Mouse (Mus musculus): ENCODE results near the gene Abl2. TPM values are rescaled to one million over a fixed set of nuclear protein-coding genes. Genes with fewer than 3 reads are reported as not detected.

Abl2 gene
- polyA plus RNA-seq, 1 experiment, result 17.9 TPM

DNA sequence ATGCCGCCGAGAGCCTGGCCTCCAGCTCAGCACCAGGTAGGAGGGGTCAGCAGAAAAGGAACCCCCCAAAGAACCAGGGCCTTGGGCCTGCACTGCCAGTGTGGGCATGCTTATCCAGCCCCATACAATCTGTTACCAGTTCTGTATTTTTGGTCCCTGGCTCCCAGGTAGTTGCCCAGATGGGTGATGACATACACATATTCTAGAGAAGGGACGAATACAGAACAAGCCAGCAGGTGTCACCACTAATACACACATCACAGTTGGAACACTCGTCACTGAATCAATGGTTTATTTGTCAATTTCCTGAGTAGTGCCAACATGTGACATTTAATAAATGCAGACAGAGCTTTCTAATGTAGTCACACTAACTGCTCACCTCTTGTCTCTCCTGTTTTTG lies 82.0 kb downstream of the Abl2 start:
- Histone ChIP-seq H3K27me3 (ENCODE audit: control insufficient read depth, insufficient read depth, insufficient read length) (no peaks in the 10 kb centered on the region), H3K4me2 (ENCODE audit: low read depth) (no peak overlapping the region), H3ac (ENCODE audit: control insufficient read depth, insufficient read length) (no peak overlapping the region), H3K4me3 (no peak overlapping the region), H3K79me2 (ENCODE audit: control insufficient read depth, insufficient read depth) (peaks cover 2% of the 10 kb centered on the region), H3K36me3 (ENCODE audit: control insufficient read depth, insufficient read depth) (peaks cover 47% of the 10 kb centered on the region)
- TF ChIP-seq USF1 (IDR thresholded peaks at IDR 0.05; ENCODE audit: low read depth) (no peak), SRF (IDR thresholded peaks at IDR 0.05; ENCODE audit: control insufficient read depth, insufficient read length, low read depth) (no peak), POLR2AphosphoS2 (IDR thresholded peaks at IDR 0.05; ENCODE audit: insufficient read length, low read depth) (no peak), MAX (IDR thresholded peaks at IDR 0.05; ENCODE audit: low read depth) (no peak), TCF12 (IDR thresholded peaks at IDR 0.05; ENCODE audit: insufficient read depth, poor library complexity, severe bottlenecking) (no peak), TCF3 (IDR thresholded peaks at IDR 0.05; ENCODE audit: insufficient read length, low read depth) (no peak), REST (IDR thresholded peaks at IDR 0.05; ENCODE audit: insufficient read depth, insufficient read length) (no peak)

DNA sequence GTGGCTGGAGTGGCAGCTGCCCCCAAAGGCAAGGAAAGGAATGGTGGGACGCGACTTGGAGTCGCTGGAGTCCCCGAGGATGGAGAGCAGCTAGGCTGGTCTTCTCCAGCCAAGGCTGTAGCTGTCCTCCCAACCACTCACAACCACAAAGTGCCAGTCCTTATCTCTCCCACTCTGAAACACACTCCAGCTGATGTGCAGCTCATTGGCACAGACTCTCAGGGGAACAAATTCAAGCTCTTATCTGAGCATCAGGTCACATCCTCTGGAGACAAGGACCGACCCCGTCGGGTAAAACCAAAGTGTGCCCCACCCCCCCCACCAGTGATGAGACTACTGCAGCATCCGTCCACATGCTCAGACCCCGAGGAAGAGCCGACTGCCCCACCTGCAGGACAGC lies 83.2 kb downstream of the Abl2 start:
- no peaks in the 10 kb centered on the region for H3K79me2 ChIP-seq (ENCODE audit: control insufficient read depth, insufficient read depth)
- H3K4me2 ChIP-seq (ENCODE audit: low read depth), result no peak overlapping the region
- TF ChIP-seq REST (IDR thresholded peaks at IDR 0.05; ENCODE audit: insufficient read depth, insufficient read length), result no peak
- TF ChIP-seq CEBPB (IDR thresholded peaks at IDR 0.05; ENCODE audit: insufficient read depth, poor library complexity, severe bottlenecking), result no peak
- TF ChIP-seq MYOD1 (IDR thresholded peaks at IDR 0.05; ENCODE audit: control insufficient read depth in 1 of 3, insufficient read length in 2 of 3, low read depth in 2 of 3), result no peak
- TF ChIP-seq USF1 (IDR thresholded peaks at IDR 0.05; ENCODE audit: low read depth), result no peak
- no peak for TF ChIP-seq TCF3 (IDR thresholded peaks at IDR 0.05; ENCODE audit: insufficient read length, low read depth)
- no peak for TF ChIP-seq MAX (IDR thresholded peaks at IDR 0.05; ENCODE audit: low read depth)
- no peak for TF ChIP-seq E2F4 (IDR thresholded peaks at IDR 0.05; ENCODE audit: insufficient read depth)
- no peak for TF ChIP-seq POLR2A (IDR thresholded peaks at IDR 0.05; ENCODE audit: insufficient read length, low read depth)
- TF ChIP-seq SRF (IDR thresholded peaks at IDR 0.05; ENCODE audit: control insufficient read depth, insufficient read length, low read depth), result no peak
- TF ChIP-seq POLR2AphosphoS2 (IDR thresholded peaks at IDR 0.05; ENCODE audit: insufficient read length, low read depth), result no peak
- TF ChIP-seq MYOG (IDR thresholded peaks at IDR 0.05; ENCODE audit: control insufficient read depth in 1 of 3, insufficient read depth in 1 of 3, insufficient read length in 2 of 3, low read depth in 2 of 3), result no peak
- TF ChIP-seq TCF12 (IDR thresholded peaks at IDR 0.05; ENCODE audit: insufficient read depth, poor library complexity, severe bottlenecking), result no peak
- no peaks in the 10 kb centered on the region for H3K27me3 ChIP-seq (ENCODE audit: control insufficient read depth, insufficient read depth, insufficient read length)
- H3K36me3 ChIP-seq (ENCODE audit: control insufficient read depth, insufficient read depth), result peaks cover 47% of the 10 kb centered on the region
- H3K4me3 ChIP-seq, result no peak overlapping the region
- H3ac ChIP-seq (ENCODE audit: control insufficient read depth, insufficient read length), result no peak overlapping the region

DNA sequence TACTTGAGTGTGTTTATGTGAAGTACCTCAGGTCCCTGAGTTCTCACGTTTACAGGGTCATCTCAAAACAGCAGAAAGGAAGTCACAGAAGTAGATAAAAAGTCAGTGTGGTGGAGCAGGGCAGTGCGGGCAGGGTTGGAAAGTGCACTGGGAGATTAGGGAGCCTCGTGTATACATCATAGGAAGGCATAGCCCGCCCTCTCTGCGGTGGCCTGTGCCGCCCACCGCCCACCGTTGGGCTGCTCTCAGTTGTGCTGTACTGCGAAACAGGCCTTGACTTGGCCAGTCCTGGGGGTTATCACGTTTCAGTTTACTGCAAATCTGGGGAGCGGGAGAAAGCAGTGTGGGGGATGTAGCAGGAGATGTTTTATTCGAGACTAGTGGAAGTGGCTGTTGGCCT lies 84.2 kb downstream of the Abl2 start:
- Histone ChIP-seq H3K27me3 (ENCODE audit: control insufficient read depth, insufficient read depth, insufficient read length) (no peaks in the 10 kb centered on the region), H3K4me2 (ENCODE audit: low read depth) (no peak overlapping the region), H3ac (ENCODE audit: control insufficient read depth, insufficient read length) (no peak overlapping the region), H3K36me3 (ENCODE audit: control insufficient read depth, insufficient read depth) (peaks cover 45% of the 10 kb centered on the region), H3K4me3 (no peak overlapping the region), H3K79me2 (ENCODE audit: control insufficient read depth, insufficient read depth) (no peaks in the 10 kb centered on the region)
- TF ChIP-seq REST (IDR thresholded peaks at IDR 0.05; ENCODE audit: insufficient read depth, insufficient read length), result no peak
- peak; percentile 21 for TF ChIP-seq POLR2AphosphoS2 (IDR thresholded peaks at IDR 0.05; ENCODE audit: insufficient read length, low read depth)

DNA sequence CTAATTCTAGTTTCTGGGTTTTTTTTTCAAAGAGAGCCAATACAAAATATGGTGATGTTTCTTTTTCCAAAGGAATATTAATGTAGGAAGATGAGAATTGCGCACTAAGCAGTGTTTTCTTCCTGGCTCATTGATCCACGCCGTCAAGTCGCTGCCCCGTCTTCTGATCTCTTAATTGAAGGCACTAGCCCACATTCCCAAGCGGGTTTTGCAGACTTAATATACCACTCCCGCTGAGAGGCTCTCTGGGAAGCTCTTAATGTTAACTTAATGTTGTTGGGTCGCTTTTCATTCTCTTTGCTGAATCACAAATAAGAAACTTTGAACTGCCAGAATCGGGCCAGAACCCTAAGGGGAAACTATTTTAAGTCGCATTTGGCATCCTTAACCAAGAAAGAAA lies 85.5 kb downstream of the Abl2 start:
- H3K4me3 ChIP-seq, result no peak overlapping the region
- H3K36me3 ChIP-seq (ENCODE audit: control insufficient read depth, insufficient read depth), result peaks cover 46% of the 10 kb centered on the region
- H3K4me2 ChIP-seq (ENCODE audit: low read depth), result no peak overlapping the region
- no peaks in the 10 kb centered on the region for H3K79me2 ChIP-seq (ENCODE audit: control insufficient read depth, insufficient read depth)
- H3ac ChIP-seq (ENCODE audit: control insufficient read depth, insufficient read length), result no peak overlapping the region
- TF ChIP-seq TCF3 (IDR thresholded peaks at IDR 0.05; ENCODE audit: insufficient read length, low read depth) (no peak), POLR2AphosphoS2 (IDR thresholded peaks at IDR 0.05; ENCODE audit: insufficient read length, low read depth) (no peak), MYOD1 (IDR thresholded peaks at IDR 0.05; ENCODE audit: control insufficient read depth in 1 of 3, insufficient read length in 2 of 3, low read depth in 2 of 3) (no peak), MYOG (IDR thresholded peaks at IDR 0.05; ENCODE audit: control insufficient read depth in 1 of 3, insufficient read depth in 1 of 3, insufficient read length in 2 of 3, low read depth in 2 of 3) (no peak), REST (IDR thresholded peaks at IDR 0.05; ENCODE audit: insufficient read depth, insufficient read length) (no peak), POLR2A (IDR thresholded peaks at IDR 0.05; ENCODE audit: insufficient read length, low read depth) (no peak), CEBPB (IDR thresholded peaks at IDR 0.05; ENCODE audit: insufficient read depth, poor library complexity, severe bottlenecking) (no peak), TCF12 (IDR thresholded peaks at IDR 0.05; ENCODE audit: insufficient read depth, poor library complexity, severe bottlenecking) (no peak), MAX (IDR thresholded peaks at IDR 0.05; ENCODE audit: low read depth) (no peak), USF1 (IDR thresholded peaks at IDR 0.05; ENCODE audit: low read depth) (no peak), E2F4 (IDR thresholded peaks at IDR 0.05; ENCODE audit: insufficient read depth) (no peak), SRF (IDR thresholded peaks at IDR 0.05; ENCODE audit: control insufficient read depth, insufficient read length, low read depth) (no peak)
- no peaks in the 10 kb centered on the region for H3K27me3 ChIP-seq (ENCODE audit: control insufficient read depth, insufficient read depth, insufficient read length)

DNA sequence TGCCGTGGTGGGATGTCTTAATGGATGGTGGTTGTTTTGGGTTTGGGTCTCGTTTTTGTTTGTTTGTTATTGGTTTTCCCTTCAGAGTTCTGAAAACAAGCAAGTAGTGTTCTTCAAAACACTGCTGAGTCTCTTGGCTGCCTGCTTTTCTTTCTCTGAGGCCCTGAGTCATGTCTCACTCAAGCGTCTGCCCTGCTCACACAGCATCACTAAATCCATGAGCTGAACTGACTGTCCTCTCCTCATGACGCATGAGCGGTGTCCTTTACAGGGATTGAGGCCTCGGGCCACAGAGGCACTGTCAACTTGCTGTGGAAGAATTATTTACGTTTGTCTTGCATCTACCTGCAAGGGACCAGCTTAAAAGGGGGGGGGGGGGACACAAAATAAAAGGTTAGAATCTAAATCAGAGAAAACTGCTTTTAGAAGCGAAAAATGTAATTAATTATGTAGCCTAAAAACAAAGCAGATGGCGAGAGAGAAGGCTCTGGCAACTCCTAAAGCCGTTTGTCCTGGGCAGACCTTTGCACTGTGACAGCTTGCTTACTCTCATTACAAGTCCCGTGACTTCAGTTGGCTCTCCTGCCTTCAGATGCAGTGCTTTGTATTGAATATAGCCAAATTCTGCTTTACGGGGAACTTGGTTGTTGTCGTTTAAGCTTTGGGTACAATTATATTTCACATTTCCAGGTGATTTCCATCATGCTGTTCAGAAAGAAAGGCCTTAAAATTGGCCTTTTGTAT lies 86.4 kb downstream of the Abl2 start:
- H3K27me3 ChIP-seq (ENCODE audit: control insufficient read depth, insufficient read depth, insufficient read length), result no peaks in the 10 kb centered on the region
- H3K79me2 ChIP-seq (ENCODE audit: control insufficient read depth, insufficient read depth), result no peaks in the 10 kb centered on the region
- H3ac ChIP-seq (ENCODE audit: control insufficient read depth, insufficient read length), result no peak overlapping the region
- no peak overlapping the region for H3K4me3 ChIP-seq
- H3K36me3 ChIP-seq (ENCODE audit: control insufficient read depth, insufficient read depth), result peaks cover 48% of the 10 kb centered on the region
- no peak overlapping the region for H3K4me2 ChIP-seq (ENCODE audit: low read depth)
- TF ChIP-seq POLR2AphosphoS2 (IDR thresholded peaks at IDR 0.05; ENCODE audit: insufficient read length, low read depth), result no peak
